Mouse (Mus musculus) right cerebral cortex, postnatal 4 days (tissue): ENCODE results near the gene Dusp8.
A peak's percentile ranks its signal among the peaks of the same experiment; 100 is the strongest.

Source experiments
- DNase-seq: peaks from one replicate; pipeline ENCODE4 v3.0.0-alpha.2; 2022

Gene Dusp8

DNA sequence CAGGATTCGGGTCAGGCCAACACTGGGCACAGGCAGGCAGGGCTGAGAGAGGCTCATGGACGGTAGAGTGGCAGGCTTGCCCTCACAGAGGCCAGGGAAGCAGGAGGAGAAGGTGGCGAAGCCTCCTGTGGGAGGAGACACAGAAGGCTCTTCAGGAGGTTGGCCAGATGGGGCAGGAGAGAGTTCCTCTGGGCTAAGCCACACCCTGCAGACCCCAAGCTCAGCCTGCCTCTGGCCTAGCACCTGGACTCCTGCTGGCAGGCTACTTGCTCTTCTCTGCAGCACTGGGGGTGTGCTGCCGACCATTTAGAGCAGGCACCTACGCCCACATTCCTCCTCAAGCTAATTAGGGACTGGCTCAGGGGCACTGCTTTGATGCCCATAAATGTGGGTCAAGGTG, 11.2 kb downstream of the Dusp8 start:
- no peak for DNase-seq

DNA sequence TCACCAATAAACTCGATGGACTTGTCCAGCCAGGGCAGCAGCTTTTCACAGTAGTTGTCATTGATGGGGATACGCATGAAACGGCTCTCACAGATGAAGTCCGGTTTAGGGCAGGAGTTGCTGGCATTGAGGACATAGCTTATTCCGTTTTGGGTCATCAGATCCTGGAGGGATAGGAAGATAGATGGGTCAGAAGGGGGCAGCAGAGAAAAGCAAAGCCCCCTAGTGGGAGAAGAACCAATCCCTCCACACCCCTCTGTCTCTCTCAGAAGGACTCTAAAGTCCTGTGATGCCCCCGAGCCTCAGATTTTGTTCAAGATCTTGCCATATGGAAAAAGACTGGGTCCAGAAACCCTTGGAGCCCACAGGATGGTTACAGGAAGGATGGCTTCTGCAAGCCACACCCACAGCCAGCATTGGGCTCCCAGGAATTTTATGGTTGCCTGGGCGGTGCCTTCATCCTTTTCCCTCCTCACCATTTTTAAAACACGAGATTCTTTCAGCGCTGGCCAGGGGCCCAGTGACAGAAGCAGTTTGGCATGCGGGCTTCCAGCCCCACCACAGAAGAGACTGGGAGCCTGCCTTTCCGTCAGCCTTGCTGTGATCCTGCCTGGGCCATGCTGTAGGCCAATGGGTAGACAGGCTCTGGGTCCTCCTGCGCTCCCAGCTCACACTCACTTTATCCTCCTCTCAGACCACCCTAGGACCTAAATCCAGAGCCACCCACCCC, 11.9 kb downstream of the Dusp8 start:
- peak; percentile 47 for DNase-seq

DNA sequence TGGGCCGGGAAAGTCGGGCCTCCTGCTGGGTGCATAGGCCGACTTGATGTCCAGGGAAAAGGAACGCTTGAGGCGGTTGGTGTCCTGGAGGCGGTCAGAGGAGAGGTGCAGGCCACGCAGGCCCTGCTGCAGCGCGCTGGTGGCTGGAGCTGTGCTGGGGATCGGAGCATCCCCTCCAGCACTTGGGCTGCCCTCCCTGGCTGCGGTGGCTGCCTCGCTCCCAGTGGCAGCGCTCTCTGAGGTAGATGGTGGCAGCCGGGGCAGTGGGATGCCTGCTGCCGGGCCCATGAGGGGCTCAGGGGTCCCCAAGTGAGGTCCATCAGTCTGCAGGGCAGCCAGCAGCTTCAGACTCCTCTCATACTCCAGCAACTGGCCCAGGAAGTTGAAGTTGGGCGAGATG, 13.0 kb downstream of the Dusp8 start:
- no peak for DNase-seq

DNA sequence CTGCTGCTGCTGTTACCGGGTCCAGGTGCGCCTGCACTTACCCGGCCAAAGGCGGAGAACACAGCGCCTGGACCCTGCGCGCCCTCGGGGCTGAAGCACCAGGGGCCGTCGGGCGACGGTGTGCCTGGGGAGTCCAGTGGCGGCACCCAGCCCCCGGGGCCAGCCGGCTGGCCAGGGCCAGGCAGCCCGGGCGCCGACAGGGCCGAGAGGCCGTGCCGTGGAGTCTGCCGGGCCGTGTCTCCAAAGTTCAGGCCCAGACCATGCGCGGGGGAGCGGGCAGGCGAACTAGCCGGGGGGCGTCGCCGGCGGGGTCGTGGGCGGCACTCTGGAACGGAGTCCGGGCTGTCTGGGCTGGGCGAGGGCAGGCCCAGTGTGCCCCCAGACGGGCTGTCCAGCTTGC, 13.5 kb downstream of the Dusp8 start:
- no peak for DNase-seq

DNA sequence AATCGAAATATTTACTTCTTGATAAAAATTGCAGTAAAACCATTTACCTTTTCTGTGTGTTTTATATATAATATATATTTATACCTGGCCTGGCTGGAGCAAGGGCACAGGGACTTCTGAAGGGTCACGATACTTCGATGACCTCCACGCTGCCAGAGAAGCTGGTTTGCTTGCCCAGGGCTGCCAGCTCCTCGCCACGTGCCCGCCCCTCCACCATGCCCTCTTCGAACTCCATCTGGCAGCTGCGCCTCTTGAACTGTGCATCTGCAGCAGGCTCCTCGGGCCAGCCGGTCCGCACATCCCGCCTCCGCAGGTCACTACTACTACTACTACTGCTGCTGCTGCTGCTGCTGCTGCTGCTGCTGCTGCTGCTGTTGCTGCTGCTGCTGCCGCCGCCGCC, 13.9 kb downstream of the Dusp8 start:
- DNase-seq, result no peak

DNA sequence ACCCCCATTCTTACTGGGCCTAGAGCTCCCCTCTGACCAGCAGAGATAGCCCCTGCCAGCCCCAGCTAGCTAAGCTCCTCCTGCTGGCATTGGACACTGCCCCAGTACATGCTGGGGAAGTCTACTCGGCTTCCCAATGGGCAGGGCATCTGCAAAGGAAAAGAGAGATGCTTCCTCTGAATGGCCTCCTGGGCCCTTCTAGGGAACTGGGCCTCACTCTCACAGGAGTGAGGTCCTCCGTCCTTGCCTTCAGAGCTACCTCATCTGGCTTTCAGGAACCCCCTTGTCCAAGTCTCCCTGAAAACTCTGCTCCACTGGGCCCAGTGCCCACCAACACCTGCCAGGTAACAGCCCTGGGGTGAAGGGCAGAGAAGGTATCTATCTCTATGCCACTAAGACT, 14.8 kb downstream of the Dusp8 start:
- no peak for DNase-seq

DNA sequence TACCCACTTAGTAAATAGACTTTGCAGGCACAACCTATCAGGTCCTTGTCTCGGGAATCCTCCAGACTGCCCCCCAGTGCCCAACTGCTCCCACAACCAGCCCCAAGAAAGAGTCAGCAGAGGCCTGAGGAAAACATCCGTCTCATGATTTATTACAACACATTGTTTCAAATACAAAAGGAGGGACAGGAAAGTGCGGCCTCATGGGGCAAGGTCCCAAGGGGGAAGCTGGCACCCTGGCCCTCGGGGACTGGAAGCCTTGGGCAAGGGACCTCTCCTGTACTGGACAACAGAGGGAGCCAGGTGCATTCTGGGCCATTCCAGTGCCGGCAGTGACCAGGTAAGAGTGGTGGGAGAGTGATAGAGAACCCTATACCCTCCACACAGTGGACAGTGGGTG, 16.3 kb downstream of the Dusp8 start:
- no peak for DNase-seq

DNA sequence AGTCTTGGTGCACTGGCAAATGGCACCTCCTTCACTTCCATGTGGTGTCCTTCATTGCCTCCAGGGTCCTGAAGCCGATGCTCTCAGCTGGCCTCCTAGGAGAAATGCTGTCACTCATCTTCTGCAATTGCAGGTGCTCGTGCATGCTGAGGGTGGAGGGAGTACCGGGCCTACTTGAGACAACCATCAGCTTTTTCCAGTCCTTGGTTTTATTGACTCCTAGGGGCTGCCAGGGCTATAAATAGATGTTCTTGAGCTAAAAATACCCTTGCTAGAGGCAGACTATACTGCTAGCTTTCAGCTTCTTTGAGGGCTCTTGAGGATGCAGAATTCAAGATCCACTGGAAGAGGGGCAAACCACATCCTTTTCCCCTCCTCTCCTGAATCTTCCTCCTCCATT, 18.5 kb downstream of the Dusp8 start:
- no peak for DNase-seq

DNA sequence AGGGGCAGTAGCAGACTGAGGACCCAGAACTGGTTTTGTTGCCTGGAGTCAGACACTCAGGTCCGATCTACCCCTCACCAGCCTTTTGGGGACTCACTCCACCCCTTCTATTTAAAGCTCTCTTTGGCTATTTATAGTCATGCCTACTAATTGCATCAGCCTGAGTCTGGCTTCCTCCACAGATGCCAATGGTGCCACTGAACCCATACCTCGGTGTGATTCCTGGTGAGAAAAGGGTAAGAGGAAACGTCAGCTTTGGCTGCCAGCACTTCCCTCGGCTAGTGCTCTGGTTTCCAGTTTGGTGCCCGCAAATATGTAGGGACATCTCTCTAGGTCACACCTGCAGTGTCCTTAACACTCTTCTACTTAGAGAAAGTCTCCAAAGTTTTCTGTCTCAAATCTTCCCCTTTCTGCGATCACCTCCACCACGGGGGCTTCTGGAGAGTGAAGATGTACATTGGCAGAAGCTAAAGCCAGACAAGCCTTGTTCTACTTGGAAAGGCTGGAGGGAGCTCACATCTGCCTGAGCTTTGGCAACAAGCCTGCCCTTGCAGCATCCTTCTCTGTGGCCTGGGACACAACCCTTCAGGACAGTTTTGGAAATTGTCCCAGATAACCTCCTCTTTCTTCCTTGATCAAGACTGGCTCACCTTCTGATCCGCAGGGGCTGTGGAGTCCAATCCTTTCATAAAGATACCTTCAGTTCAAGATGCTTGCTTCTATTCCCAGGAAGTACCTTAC, 21.3 kb downstream of the Dusp8 start:
- no peak for DNase-seq

DNA sequence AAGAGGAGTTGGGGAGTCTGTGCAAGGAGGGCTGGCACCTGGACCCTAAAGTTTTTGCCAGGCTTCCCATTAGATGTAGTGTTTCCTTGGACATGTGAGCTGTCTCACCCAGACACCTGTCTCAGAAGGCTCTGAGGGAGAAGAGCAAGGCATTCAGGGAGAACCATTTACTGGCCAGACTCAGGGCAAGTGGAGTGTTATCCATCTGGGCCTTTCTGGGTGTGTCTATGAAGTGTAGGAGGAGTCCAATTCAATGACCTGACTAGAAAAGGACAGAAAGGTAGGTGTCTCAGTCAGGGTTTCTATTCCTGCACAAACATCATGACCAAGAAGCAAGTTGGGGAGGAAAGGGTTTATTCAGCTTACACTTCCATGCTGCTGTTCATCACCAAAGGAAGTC, 23.9 kb downstream of the Dusp8 start:
- DNase-seq, result no peak

DNA sequence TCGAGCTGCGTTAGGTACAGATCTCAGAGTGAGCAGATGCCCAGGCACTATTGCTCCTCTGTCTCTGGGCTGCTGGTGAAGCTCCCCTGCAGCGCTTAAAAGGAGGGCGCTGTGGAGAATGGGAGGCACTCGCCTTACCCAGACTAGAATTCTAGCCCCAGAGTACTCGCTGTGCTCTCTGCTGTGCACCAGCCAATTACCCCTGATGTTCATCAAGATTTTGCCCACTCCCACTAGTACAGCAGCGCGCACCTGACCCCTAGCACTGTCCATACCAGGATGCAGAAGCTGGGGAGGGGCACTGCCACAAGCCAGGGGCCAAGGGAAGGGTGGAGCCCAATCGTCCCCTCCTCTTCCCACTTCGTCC, 24.4 kb downstream of the Dusp8 start:
- DNase-seq, result no peak

DNA sequence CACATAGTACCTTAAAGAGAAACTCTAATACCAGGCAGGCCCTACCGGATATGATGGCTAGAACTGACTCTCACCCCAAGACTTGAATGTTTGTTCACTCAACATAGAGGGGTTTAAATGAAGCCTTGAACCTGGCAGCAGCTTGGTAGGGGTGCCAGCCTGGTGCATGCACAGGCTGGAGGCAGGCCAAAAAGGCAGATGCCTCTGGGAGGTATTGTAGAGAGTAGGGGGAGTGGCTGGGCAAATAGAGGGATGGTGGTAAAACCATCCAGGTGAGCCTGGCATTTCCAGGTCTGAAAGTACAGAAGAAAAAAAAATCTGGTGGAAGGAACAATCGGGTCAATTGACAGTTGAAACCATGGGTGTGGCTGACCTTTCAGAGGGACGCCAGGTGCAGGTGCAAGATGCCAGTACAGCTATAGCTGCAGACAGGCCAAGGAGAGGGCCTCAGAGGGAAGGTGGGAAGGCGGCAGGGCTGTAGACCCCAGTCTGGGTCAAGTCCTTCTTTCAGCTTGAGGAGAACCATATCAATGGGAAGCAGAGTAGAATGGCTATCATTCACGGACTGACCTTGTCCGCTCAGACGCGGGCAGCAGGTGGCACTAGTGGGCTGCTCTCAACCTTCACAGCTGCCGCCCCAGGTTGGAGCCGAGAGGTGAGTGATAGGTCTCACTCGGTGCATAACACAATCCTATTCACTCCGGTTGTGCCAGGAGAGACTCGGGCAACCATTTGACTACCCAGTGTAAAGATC, 25.0 kb downstream of the Dusp8 start:
- DNase-seq, result peak; percentile 70

DNA sequence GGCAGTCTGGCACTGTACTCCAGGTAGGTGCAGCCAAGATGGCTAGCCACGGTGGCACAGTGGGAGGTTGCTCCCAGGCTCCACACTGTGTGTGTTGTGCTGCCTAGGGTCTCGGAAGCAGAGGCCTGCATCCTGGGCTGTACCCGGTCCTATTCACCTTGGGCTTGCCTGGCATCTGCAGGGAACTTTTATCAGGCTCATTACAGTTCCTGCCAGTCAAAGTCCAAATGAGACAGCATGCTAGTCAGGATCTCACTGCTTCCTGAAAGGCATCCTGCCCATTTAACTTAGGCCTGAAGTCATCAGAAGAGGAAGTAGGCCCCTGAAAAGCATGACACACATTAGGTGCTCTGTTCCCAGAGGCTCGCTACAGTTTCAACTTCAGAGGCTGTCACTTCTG, 27.2 kb downstream of the Dusp8 start:
- DNase-seq, result no peak

DNA sequence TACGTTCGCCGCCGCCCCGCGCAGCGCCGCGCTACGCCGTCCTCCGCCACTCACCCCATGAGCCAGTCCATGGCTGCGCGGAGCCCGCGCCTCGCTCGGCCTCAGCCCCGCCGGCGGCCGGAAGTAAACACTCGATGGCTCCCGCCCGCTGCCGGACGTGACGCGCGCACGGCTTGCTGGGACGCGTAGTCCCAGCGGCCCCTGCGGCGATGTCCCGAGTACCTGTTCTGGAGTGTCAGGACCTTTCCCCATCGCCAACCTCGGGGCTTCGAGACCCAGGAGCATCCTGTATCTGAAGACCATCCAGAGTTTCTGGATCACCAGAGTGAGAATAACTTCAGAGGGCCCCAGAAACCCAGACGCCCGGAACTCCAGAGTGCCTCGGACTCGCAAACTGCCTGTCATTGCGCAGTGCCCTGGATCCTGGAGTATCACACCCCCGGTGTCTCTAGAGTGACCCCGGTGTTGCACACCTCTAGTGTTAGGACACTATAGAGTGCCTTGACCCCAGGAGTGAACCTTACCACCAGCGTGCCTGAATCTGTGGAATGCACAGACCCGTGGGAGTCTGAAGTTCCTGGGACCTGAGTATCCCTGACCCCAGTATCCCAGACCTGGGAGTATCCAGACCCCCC, 34.6 kb downstream of the Dusp8 start, which contains the start of gene Mob2:
TSS of gene Mob2 (minus strand) at position 135 of the 635 bp plus-strand sequence.
- peak; percentile 84 for DNase-seq

DNA sequence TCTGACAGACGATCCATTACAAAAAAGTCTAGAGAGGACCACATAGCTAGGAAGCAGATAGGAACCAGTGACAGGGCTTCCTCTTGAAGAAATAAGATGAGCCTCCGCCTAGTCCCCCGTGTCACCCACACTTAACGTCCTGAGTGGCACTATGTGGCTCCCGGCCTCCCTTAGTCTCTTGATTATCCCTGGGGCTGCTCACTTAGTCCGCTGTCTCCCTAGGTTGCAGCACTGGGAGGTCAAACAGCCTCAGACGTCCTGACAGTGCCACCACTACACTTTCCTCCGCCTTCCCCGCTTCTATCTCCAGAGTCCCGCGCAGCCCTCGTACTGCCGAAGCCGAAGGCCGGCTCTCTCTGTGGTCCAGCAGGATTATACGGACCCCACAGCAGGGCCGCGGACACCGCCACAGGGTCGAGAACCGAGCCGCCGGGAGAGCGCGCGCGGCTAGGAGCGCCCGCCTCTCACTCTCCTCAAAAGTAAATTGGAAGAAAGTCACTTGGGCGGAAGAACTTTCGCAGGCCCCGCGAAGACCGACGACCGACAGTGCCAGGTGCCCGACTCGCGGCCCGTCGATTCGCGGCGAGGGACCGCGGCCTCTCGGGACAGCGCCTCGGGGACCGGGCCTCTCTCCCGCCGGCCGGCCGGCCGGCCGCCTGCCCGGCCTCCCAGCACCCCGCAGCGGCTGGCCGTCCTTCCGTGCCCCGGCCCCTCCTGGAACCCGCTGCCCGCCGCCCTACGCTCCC, 35.3 kb downstream of the Dusp8 start:
- DNase-seq, result no peak

DNA sequence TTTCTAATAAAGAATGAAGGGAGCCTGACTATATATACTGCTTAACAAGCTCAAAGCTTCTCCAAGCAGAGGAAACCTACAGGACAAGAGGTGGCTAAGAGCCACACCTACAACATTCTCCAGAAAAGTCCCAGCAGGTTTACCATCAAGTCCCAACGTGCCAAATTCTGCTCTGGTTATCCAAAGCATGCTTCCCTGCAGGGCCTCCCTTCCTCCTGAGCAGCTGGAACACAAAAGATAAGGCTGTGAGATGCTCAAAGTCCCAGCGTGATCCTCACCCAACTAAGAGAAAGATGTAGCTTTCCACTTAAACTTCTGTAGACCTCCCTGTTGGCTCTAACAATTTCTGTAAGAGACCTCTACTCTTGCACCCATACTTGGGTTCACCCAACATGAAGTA, 36.6 kb downstream of the Dusp8 start:
- DNase-seq, result no peak

DNA sequence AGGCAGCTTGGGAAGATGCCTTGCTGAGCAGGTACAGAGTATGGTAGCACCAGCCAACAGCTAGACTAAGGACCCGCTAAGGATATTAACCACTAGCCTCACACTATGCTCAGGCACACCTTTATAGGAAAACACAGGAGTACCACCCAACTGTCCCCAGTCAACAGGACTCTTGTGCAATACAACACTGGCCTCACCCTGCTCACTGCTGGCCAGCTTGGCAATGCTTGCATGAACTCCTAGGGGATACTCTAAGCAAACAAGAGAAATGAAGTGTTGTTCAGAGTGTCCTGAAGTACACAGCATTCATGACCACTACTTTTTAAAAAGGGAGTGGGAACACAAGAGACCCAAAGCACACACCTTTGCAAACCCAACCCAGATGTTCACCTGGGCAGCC, 38.5 kb downstream of the Dusp8 start:
- DNase-seq, result no peak

DNA sequence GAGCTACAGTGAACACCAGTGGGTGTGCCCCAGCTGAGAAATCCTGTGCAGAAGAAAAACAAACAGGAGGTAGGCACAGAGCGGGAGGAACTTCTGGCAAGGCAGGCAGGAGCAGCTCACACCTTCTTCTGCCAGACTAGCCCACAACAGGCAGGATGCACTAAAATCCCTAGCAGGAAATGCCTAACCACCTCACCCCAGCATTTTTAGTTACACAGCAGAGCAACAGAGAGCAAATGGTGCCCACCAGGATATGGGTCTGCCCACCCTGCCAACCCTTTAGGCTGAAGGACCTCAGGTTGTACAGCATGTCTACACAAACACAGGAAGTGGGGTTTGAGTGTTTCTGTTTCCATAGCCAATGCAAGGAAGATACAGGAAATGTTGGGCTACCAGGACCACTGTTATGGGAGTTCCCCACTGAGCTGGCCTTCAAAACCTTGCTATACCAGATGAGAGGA, 39.0 kb downstream of the Dusp8 start:
- no peak for DNase-seq

DNA sequence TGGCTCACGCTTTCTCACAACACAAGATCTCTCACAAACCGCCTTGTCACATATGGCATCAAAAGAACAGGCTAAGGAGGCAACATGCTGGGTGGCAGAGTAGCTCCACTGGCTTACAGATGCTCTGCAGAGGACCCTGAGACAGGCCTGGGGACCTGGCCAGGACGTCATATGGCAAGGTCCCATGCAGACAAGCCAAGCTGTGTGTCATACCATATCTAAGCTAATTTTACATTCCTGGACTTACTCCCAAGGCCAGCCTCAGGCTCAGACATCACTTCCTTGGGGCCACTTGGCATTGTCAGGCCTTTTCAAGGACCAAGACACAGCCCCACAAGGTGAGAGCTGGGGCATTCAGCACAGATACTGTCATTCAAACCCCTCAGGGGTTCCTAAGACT, 40.2 kb downstream of the Dusp8 start:
- no peak for DNase-seq

DNA sequence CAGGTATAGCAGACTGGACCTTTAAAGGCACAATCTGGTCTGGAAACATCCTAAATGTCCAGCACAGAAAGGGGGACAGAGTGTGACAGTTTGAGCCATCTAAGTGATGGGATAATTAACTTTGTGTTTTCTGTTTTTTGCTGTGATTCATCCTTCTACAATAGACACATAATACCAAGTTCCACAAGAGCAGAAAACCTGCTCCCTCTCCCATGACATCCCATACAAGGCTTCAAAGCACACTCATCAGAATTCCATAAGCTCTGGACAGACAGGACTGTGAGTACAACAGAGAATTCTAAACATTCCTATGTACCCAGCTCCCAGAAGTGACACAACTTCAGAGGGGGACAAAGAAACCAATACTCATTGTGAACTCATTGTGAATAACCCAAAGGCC, 45.1 kb downstream of the Dusp8 start:
- no peak for DNase-seq

DNA sequence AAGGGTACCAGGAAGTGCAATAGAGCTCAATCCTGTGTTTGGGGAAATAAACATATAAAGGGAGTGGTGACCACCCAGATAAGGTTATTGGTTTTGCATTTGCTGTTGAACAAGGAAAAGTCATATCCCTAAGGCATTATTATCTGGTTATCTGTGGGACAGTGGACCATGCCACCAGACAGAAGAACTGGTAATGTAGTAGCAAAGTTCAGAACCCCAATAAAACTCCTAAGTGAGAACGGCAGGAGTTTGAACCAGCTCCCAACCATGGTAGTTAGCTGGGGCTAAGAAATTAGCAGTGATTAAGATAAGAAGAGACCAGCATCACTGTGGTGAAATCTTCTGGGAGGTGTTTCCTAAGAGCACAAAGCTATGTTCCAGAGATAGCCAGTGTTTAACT, 49.7 kb downstream of the Dusp8 start:
- no peak for DNase-seq

DNA sequence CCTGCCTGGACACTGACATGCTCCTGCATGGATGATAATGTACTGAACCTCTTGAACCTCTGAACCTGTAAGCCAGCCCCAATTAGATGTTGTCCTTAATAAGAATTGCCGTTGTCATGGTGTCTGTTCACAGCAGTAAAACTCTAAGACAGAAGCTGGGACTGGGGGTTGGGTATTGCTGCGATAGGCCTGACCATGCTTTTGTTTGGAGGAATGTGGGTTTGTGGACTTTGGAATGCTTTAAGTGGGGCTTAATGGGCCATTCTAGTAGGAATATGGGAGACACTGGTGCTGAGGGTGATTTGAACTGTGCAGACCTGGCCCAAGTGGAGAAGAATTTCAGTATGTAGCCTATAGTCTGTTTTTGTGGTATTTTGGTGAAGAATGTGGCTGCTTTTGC, 50.3 kb downstream of the Dusp8 start:
- no peak for DNase-seq

DNA sequence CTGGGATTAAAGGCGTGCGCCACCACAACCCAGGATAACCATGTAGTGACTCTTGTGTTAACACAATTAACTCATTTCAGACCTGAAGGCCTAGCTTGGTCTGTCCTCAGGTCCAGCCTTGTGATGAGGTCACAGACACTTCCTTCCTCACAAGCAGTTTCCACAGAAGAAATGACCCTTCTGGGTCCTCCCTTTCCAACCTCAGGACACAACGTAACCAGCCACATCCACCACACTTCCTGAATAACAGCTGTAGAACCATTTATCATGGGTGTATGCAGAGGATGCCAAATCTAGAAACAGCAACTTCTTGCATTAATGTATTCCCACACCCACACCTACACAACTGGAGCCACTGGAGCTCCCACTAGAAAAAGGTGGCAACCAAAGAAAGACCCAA, 54.9 kb downstream of the Dusp8 start:
- no peak for DNase-seq
